Mouse (Mus musculus): ENCODE measurements around the gene Pkp1. TPM values are rescaled to one million over a fixed set of nuclear protein-coding genes. Genes with fewer than 3 reads are reported as not detected.
A peak's percentile ranks its signal among the peaks of the same experiment; 100 is the strongest.

Pkp1 gene
- total RNA-seq, 2 experiments from 2014 or later, result not detected

DNA sequence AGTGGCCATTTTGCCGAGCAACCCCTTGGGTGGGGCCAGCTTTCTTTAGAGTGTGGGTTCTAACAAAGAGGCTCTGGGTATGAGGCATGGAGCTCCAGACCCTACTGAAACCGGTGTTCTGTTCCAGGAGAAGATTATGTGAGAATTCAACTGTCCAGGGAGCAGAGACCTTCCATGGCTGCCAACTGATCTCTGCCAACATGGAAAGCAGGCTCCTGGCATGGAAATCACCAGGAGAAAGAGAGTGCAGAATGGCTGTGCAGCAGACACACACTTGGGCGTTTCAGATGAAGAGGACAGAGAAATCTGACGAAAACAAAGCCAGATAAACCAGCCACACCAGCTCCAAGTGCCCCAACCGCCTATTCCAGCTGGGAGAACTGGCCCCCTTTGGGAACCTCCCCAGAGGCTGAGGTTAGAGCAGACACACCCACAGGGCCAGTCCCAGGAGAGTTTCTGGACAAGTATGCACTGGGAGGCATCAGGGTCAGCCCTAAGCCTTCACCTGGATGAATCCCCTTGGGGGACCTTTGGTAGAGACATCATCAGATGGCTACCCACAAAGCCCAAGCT, 2.4 kb downstream of the Pkp1 start:
- ATAC-seq (replicated peaks; ENCODE audit: low FRiP score, poor library complexity, severe bottlenecking), result no peak

DNA sequence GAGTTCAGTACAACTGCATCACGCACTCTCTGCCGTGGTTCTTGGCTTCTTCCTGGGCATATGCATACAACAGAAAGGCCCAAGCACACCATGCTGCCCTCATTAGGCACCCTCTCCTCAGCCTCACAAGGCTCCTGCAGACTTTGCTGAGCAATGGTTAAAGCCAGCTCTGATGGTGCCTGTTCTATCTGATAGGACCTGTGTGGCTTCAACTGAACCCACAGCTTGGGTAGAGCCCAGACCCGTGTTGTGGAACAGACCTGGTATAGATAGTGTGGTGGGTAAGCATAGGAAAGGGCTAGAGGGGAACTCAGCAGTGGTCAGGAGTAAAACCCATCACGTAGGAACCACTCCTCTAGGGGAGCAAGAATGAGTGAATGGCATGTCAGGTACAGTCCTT, 5.3 kb downstream of the Pkp1 start:
- 0 out of 2 replicates have a peak, but pooled peaks have one; percentile 25 for ATAC-seq (replicated peaks; ENCODE audit: low FRiP score, poor library complexity, severe bottlenecking)

DNA sequence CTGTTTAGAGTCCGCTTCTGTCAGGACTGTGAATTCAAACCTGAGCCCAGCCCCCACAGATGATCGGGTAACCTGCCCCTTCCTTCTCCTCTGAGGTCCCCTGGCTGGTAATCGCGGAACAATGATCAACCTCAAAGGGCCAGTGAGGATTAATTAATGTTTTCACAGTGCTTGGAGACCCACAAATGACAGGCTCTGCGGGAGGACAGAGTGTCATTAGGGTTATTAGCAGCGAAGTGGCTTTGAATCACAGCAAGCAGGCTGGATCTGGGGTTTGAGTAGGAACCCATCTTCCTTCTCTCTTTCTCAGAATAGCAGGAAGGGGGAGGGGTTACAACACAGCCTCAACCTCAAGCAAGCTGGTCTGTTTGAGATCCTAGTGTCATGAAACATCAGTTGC, 9.6 kb downstream of the Pkp1 start:
- ATAC-seq (replicated peaks; ENCODE audit: low FRiP score, poor library complexity, severe bottlenecking), result no peak

GRCm38 (mm10) chr1:135906736-135907135, 12.3 kb downstream of the Pkp1 start:
- no peak for ATAC-seq (replicated peaks; ENCODE audit: low FRiP score, poor library complexity, severe bottlenecking)

- no peak for ATAC-seq (replicated peaks; ENCODE audit: low FRiP score, poor library complexity, severe bottlenecking)
Measured at GRCm38 (mm10) chr1:135899991-135900515, 19.0 kb downstream of the Pkp1 start.

DNA sequence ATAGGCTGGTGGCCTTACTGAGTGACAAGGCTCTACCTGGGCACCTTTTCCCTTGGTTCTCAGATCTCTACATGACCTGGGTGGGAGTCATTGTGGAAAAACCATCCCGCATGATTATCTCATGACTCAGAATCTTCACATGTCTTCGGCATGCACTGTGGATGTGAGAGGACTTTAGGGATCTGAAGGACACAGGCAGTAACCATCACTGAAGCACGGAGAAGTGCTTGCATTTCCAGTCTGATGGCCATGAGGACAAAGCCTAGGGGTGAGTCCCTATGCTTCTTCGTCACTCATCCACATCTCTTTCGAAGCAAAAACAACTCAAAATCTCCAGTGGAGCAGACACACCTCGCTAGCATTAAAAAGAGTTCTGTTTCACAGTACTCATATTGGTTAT, 19.7 kb downstream of the Pkp1 start:
- no peak for ATAC-seq (replicated peaks; ENCODE audit: low FRiP score, poor library complexity, severe bottlenecking)

- ATAC-seq (replicated peaks; ENCODE audit: low FRiP score, poor library complexity, severe bottlenecking), result peak; percentile 92
Measured at GRCm38 (mm10) chr1:135895367-135895766, 23.6 kb downstream of the Pkp1 start.

DNA sequence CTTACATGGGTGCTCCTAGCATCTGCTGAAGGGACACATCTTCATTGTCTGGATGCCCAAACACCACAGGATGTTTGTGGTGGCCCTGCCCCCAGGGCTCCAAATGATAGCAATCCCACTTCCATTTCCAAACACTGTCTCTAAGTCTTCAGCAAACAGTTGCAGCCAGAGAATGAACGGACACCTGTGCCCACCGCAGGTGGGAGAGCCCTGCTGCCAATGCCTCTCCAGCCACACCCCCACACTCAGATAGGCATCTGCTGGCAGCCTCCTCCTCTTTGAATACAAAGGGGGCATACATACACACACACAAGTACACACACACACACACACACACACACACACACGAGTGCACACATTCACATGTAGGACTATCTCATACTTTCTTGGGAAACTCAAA, 25.6 kb downstream of the Pkp1 start:
- ATAC-seq (replicated peaks; ENCODE audit: low FRiP score, poor library complexity, severe bottlenecking), result no peak

GRCm38 (mm10) chr1:135892764-135893163, 26.2 kb downstream of the Pkp1 start:
- ATAC-seq (replicated peaks; ENCODE audit: low FRiP score, poor library complexity, severe bottlenecking), result no peak

DNA sequence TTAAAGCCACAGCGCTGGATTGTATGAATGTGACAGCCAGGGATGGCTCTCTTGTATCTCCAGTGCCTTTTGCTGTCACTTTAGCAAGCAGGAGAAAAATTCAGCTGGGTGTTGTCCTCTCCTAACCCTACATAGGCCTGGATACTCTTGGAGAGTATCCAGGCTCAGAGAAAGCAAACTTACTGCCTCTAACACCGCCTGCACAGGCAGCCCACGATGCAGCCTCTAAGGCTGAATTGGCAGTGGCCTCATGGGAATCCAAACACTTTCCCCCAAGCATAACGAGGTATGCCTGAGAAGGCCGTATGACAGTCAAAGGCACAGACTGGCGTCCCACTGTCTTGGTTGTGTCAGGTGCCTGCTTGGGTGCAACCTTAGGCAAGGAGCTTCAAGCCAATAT, 26.8 kb downstream of the Pkp1 start:
- no peak for ATAC-seq (replicated peaks; ENCODE audit: low FRiP score, poor library complexity, severe bottlenecking)

GRCm38 (mm10) chr1:135891424-135892216, 27.4 kb downstream of the Pkp1 start:
- ATAC-seq (replicated peaks; ENCODE audit: low FRiP score, poor library complexity, severe bottlenecking), result no peak

DNA sequence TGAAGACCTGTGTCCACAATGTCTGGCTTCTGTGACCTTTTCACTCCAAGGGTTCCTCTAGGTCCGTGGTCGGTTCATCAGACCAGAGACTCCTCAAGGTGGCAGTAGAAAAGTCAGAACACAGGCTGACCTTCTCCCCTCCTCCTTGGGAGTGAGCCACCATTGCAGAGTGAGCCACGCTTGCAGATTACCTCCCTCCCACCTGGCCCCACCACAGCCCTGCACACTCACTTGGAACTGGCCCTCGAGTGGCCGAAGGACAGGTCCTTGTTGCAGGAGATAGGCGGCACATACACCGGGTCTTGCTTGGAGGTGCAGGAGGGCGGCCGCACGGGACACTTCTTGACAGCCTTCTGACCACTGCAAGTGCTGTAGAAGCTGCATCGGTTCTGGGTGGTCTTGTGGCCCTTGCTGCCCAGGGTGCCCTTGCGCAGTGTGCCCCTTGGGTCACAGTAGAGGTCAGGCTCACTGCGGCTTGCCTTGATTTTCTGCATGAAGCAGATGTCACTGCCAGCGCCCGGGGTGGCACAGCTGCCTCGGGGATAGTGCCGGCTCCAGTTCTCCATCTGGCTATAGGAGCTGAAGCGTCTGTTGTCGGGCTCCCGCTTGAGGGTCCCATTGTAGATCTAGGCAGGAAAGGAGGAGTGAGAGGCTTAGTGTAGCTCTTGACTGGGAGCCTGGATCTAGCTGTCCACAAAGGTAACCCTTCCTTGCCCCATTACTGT, 29.4 kb downstream of the Pkp1 start:
- no peak for ATAC-seq (replicated peaks; ENCODE audit: low FRiP score, poor library complexity, severe bottlenecking)

DNA sequence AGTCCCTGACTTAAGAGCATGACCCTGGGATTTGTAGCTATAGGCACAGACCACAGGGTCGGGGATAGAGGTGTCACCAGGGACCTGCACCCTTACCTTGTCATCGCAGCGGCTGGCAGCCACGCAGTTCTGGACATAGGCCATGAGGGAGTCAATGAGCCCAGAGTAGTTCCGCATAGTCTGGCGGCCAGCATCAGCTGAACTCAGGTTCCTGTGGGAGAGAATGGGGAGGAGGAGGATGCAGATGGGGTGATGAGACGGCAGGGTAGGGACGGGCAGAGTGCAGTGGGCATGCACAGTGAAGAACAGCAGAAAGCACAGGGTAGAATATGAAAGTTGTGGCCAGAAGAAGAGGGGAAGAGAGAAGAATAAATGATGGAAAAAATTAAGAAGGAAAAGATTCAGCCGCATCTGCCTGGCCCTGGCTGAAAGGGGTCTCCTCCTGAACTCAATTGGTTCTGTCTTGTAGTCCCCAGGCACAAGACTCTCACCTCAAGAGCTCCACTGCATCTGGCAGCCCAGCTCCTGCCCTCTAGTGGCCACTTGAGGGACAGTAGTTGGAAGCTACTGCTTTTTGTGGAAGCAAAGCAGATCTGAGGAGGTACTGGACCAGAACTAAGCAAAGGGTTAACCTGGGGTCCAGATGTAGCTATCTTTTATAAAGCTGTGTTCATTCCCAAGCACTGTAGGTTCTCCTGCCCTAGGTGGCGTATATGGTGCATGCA, 36.5 kb downstream of the Pkp1 start:
- ATAC-seq (replicated peaks; ENCODE audit: low FRiP score, poor library complexity, severe bottlenecking), result peak; percentile 88

- ATAC-seq (replicated peaks; ENCODE audit: low FRiP score, poor library complexity, severe bottlenecking), result no peak
Measured at GRCm38 (mm10) chr1:135877248-135877647, 41.8 kb downstream of the Pkp1 start.

DNA sequence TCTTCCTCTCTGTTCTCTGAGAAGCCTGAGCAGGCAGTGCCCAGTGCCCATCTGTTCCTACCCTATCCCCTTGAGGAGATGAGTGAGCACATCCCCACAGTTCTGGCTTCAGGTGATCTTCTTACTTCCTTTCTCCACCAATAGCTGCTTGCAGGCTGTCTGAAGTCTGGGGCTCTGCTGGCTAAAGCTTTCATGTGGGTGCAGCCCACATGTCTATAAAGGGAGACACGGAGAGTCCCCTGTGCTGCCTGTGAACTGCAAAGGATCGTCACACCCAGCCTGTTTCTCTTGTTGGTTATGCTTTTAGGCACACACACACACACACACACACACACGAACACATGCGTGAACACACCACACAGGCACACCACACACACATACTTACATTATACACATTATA, 46.0 kb downstream of the Pkp1 start:
- ATAC-seq (replicated peaks; ENCODE audit: low FRiP score, poor library complexity, severe bottlenecking), result no peak

- ATAC-seq (replicated peaks; ENCODE audit: low FRiP score, poor library complexity, severe bottlenecking), result no peak
Measured at GRCm38 (mm10) chr1:135868570-135868969, 50.4 kb downstream of the Pkp1 start.

GRCm38 (mm10) chr1:135865518-135866194, 53.4 kb downstream of the Pkp1 start:
- ATAC-seq (replicated peaks; ENCODE audit: low FRiP score, poor library complexity, severe bottlenecking), result peak; percentile 89

- no peak for ATAC-seq (replicated peaks; ENCODE audit: low FRiP score, poor library complexity, severe bottlenecking)
Measured at GRCm38 (mm10) chr1:135864830-135865229, 54.2 kb downstream of the Pkp1 start.

DNA sequence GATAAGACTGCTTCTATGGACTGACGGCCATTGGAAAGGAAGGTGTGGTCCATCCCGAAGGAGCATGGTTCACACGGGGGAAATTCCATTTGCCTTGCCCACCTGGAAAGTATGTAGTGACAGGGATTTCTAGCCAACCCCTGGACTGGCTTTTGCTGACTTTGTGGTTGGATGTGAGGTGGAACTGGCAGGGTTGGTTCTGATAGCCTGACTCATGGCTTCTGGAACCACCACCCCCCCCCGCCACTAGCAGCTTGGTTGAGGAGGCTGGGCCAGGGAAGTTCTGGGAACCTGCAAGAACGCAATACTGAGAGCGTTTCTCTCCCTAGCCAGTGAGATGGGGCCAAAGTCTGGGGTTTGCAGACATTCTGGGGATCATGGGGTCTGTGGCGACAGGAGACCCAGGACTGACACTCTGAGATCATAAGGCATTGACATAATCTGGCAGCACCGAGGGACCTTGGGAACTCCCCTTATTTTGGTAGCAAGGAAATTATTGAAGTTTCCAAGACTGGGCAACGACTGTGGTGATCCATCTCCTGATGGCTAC, 55.1 kb downstream of the Pkp1 start:
- ATAC-seq (replicated peaks; ENCODE audit: low FRiP score, poor library complexity, severe bottlenecking), result no peak
